Mouse (Mus musculus) liver, adult 2 months (tissue): ENCODE results near the gene 4933403O08Rik. TPM values are rescaled to one million over a fixed set of nuclear protein-coding genes. Genes with fewer than 3 reads are reported as not detected.

Experiments used
- DNase-seq: peaks from one replicate; pipeline ENCODE4 v3.0.0-alpha.2; 2011; ENCODE audit warnings: low read depth, low spot score; ENCODE audit errors: extremely low read depth
- H3K27ac ChIP-seq: fragments of 200-500 bp; replicated peaks from 2 replicates; pipeline ENCODE4 v1.5.1; 2012; ENCODE audit warnings: low read depth, mild to moderate bottlenecking, control low read depth, inconsistent platforms, low read length; ENCODE audit not compliant: insufficient read depth
- H3K27me3 ChIP-seq: fragments of 200-500 bp; 2 replicates; pipeline ENCODE4 v1.6.1; 2012; ENCODE audit warnings: mild to moderate bottlenecking, moderate library complexity, low read length, inconsistent platforms; ENCODE audit not compliant: control insufficient read depth, insufficient read depth
- H3K36me3 ChIP-seq: fragments of 200-500 bp; 2 replicates; pipeline ENCODE4 v1.6.1; 2012; ENCODE audit warnings: low read length, inconsistent platforms; ENCODE audit not compliant: control insufficient read depth, insufficient read depth
- H3K4me1 ChIP-seq: fragments of 200-500 bp; 2 replicates; pipeline ENCODE4 v1.6.1; 2011; ENCODE audit warnings: low read length; ENCODE audit not compliant: control insufficient read depth, insufficient read depth
- H3K4me3 ChIP-seq: fragments of 200-500 bp; 2 replicates; pipeline ENCODE4 v1.5.1; 2011; ENCODE audit warnings: low read depth, mild to moderate bottlenecking, control low read depth, low read length, moderate library complexity; ENCODE audit not compliant: insufficient read depth
- H3K79me2 ChIP-seq: fragments of 200-500 bp; 2 replicates; pipeline ENCODE4 v1.6.1; 2012; ENCODE audit warnings: inconsistent platforms, mild to moderate bottlenecking, low read length, moderate library complexity; ENCODE audit not compliant: control insufficient read depth, insufficient read depth
- H3K9ac ChIP-seq: fragments of 200-500 bp; 2 replicates; pipeline ENCODE4 v1.6.1; 2012; ENCODE audit warnings: low read depth, mild to moderate bottlenecking, control low read depth, inconsistent platforms, low read length
- CTCF ChIP-seq: fragments of 200-500 bp; IDR thresholded peaks from 2 replicates; pipeline ENCODE4 v1.5.1; 2011; ENCODE audit warnings: low read depth, low read length, control low read depth
- POLR2A ChIP-seq: fragments of 200-500 bp; IDR thresholded peaks from 2 replicates; pipeline ENCODE4 v1.6.1; 2011; ENCODE audit warnings: low read length, control low read depth; ENCODE audit not compliant: insufficient read depth; ENCODE audit errors: extremely low read depth
- WGBS: fragments of 180-500 bp; shearing (Covaris S2); methylation state at CpG from one replicate; pipeline ENCODE4 v1.1.7; 2018; 5-methylcytosine and 5-hydroxymethylcytosine counted together
- polyA plus RNA-seq: library from polyadenylated mRNA; depleted of rRNA; stranded (reverse); fragments of >200 nt; gene quantifications from 2 replicates; pipeline ENCODE4 v1.2.3, GENCODE M21; 2012; rRNA removed
- total RNA-seq: library from RNA; depleted of rRNA; stranded (reverse); fragments of >200 nt; gene quantifications from 2 replicates; pipeline ENCODE4 v1.2.3, GENCODE M21; 2014; rRNA removed

4933403O08Rik gene
- total RNA-seq, result not detected in 2 replicates
- not detected in 2 replicates for polyA plus RNA-seq

GRCm38 (mm10) chrX:112238749-112239148, at the start of gene 4933403O08Rik:
4933403O08Rik (plus strand) TSS chrX:112239049.
- no peaks in the 10 kb centered on the region for H3K4me1 ChIP-seq
- no peaks in the 10 kb centered on the region for H3K79me2 ChIP-seq
- no peaks in the 10 kb centered on the region for H3K36me3 ChIP-seq
- no peak within 1 kb of the TSS for H3K27ac ChIP-seq
- WGBS, result 92% methylated on average over 3 of the region's 3 CpGs
- no peaks in the 10 kb centered on the region for H3K27me3 ChIP-seq
- no peak within 1 kb of the TSS for H3K4me3 ChIP-seq
- no peak for DNase-seq
- H3K9ac ChIP-seq, result no peak within 1 kb of the TSS
- TF ChIP-seq POLR2A (no peak), CTCF (no peak)

GRCm38 (mm10) chrX:112242916-112243315, 4.1 kb downstream of the 4933403O08Rik start:
- no peaks in the 10 kb centered on the region for H3K4me1 ChIP-seq
- no peaks in the 10 kb centered on the region for H3K27me3 ChIP-seq
- 83% methylated on average over 1 of the region's 1 CpGs for WGBS
- H3K27ac ChIP-seq, result no peak overlapping the region
- H3K9ac ChIP-seq, result no peak overlapping the region
- H3K4me3 ChIP-seq, result no peak overlapping the region
- TF ChIP-seq POLR2A, result no peak
- TF ChIP-seq CTCF, result no peak
- H3K36me3 ChIP-seq, result no peaks in the 10 kb centered on the region
- no peak for DNase-seq
- H3K79me2 ChIP-seq, result no peaks in the 10 kb centered on the region

- Histone ChIP-seq H3K27me3 (no peaks in the 10 kb centered on the region), H3K9ac (no peak overlapping the region), H3K4me1 (no peaks in the 10 kb centered on the region), H3K4me3 (no peak overlapping the region), H3K27ac (no peak overlapping the region), H3K79me2 (no peaks in the 10 kb centered on the region), H3K36me3 (no peaks in the 10 kb centered on the region)
- 72% methylated on average over 2 of the region's 2 CpGs for WGBS
- no peak for DNase-seq
- no peak for TF ChIP-seq POLR2A
- TF ChIP-seq CTCF, result no peak
Measured at GRCm38 (mm10) chrX:112255513-112255912, 16.7 kb downstream of the 4933403O08Rik start.

GRCm38 (mm10) chrX:112273550-112273949, 34.7 kb downstream of the 4933403O08Rik start:
- Histone ChIP-seq H3K4me3 (no peak overlapping the region), H3K79me2 (no peaks in the 10 kb centered on the region), H3K9ac (no peak overlapping the region), H3K27me3 (no peaks in the 10 kb centered on the region), H3K27ac (no peak overlapping the region), H3K4me1 (no peaks in the 10 kb centered on the region), H3K36me3 (no peaks in the 10 kb centered on the region)
- TF ChIP-seq POLR2A (no peak), CTCF (no peak)
- WGBS, result 64% methylated on average over 1 of the region's 1 CpGs
- DNase-seq, result no peak

Other genes starting within 250 kb of the 4933403O08Rik start
- gene Tex16, start 228.0 kb upstream of the 4933403O08Rik start, total RNA-seq, result under 0.01 TPM in 1 of 2 replicates, not detected in the other
- not detected in 2 replicates for gene Tex16, start 228.0 kb upstream of the 4933403O08Rik start, polyA plus RNA-seq
- 28.8 and 38.8 TPM in 2 replicates for gene Apool, start 72.3 kb downstream of the 4933403O08Rik start, total RNA-seq
- gene Apool, start 72.3 kb downstream of the 4933403O08Rik start, polyA plus RNA-seq, result 4.3 and 4.6 TPM in 2 replicates
- not detected in 2 replicates for gene Satl1, start 167.7 kb downstream of the 4933403O08Rik start, total RNA-seq
- not detected in 2 replicates for gene Satl1, start 167.7 kb downstream of the 4933403O08Rik start, polyA plus RNA-seq